Mouse (Mus musculus) lung, postnatal 36 days (tissue): ENCODE results near the gene Eps8.

ENCODE experiments used
- DNase-seq: peaks from one replicate; pipeline ENCODE4 v3.0.0; 2022; ENCODE audit warnings: mixed read lengths

Gene Eps8

GRCm38 (mm10) chr6:137565454-137565853, 89.2 kb downstream of the Eps8 start:
- no peak for DNase-seq

DNA sequence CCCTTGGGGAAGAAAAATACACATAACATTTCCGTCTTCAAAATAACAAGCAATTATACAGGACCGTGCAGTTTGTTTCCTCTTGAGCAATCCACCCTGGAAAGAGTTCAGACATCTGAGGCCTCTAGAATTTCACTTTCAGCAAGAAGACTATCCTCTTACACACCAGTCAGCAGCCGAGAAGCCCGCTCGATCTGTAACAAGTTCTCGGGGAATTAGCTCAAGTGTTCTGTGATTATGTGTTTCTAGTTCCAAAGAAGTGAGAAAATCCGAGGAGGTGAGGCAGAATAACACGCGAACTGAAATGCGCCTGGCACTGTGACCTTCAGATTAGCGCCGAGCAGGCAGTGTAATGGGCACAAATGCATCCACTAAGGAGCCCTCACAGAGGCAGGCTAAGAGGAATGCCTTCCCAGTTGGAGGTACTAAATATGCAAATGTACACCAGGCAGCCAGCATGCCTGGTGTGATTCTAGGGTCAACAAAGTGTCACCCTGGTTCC, 94.3 kb downstream of the Eps8 start:
- peak; percentile 84 for DNase-seq

DNA sequence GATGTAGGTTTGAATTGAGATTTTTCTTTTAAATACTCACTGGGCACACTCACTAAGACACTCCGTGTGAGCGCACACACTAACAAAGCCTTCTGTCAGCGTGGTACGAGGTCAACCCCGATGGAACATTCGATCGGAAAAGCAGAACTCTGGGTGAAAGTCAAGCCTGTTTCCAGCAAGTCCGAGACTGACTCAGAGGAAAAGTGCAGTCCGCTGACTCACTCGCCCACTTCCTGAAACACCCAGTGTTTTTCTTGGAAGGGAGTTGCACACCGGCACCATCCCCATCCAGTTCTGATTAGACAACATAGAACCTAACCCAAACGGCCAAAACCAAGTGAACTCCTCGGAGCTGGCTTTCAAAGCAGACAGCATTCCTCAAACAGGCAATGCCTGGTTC, 95.8 kb downstream of the Eps8 start:
- DNase-seq = peak; percentile 84

DNA sequence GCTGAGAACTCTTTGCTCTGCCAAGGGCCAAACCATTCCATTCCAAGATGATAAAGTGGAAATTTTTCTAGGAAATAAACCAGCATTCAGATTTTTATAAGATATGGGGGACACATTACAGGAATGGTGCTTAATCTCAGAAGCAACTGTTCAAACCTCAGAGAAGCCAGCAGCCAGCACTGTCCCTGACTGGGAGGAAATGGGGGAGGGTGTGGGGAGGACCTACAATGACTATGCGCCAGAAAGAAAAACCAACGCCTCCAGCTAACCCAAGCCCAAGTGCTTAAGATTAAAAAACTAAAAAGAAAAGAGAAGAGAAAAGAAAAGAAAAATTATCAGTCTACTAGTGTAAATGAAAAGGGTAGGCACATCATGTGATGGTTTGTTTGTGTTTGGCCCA, 97.0 kb downstream of the Eps8 start:
- DNase-seq = peak; percentile 48

DNA sequence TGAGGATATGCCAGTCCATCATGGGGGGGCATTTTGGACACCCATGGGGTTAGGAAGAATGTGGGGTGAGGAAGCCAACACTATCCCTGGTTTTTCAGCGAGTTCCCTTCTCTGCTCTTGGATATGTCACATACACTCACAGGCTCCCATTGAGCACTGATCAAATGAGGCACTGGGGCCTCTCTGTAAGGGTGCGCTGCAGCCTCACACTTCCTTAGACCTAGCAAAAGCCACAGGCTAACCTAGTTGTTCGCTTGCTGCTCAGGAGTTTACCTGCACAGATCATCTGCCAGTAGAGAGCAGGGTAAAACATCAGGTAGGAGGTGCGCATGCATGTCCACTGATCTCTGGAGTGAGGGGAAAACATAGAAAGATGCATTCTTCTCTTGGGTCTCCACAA, 97.5 kb downstream of the Eps8 start:
- DNase-seq = no peak

DNA sequence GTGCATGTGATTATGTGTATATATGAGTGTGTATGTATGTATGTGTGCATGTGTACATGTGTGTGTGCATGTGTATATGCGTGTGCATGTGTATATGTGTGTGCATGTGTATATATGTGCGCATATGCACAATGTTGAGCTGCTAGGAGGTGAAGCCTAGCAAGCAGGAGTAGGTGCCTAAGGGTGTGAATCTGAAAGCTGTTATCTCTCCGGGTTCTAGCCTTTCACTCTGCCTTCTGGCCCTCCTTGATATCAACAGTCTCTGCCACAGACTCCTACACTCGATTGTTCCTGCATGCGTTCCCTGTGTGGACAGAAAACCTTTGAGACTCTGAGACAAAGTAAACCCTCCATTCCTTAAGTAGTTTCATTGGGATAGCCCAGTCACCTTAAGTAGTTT, 98.0 kb downstream of the Eps8 start:
- no peak for DNase-seq

DNA sequence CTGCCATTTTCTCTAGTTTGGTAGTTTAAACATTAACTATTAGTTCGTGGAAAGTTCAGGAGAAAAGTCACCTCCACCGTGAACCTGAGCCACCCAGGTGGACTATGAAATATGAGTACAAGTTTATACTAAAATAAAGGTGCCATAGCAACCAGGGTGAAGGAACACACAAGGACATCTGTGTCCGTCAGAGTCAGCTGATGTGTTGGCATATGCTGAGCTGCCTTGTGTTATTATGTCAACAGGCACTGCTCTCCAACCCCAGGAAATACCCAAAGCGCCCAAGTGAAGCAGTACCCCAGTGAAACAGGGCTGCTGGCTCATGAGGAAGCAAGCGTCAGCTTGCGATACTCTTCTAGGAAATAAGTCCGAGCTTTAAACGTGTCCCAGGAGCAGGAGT, 104.5 kb downstream of the Eps8 start:
- peak; percentile 59 for DNase-seq

DNA sequence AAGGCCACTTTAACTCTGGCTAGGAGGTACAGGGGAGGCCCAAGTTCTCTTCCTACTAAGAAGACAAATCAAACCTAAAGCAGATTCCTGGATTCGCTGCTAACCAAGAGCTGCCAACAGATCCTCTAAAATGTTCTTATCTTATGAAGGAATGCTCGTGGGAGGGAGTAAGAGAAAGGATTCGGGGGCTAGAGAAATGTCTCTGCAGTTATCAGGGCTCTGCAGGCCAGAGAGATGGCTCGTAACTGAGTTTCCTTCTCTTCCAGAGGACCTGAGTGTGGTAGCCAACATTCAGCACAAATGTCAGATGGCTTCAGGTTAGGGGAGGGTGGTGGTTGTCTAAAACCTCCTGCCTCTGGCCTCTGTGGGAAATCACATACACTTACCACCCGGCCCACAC, 106.1 kb downstream of the Eps8 start:
- DNase-seq = no peak

DNA sequence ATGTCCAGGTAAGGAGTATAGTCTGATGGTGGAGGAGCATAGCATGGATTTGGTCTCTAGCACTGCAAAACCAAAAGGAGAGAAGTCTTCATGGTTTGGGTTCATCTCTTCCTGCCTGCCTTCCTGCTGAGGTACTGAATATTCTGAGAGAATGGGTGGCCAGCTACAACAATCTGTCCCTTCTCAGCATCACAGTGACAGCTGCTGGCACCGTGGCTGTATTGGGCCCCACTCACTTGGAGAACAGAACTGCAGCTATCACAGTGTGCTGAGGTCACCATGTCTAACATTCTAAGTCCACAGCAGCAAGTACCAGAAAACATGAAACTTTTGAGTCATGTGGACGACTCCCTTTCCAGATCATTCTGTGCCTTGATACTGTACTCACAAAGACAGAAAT, 107.1 kb downstream of the Eps8 start:
- DNase-seq = no peak

DNA sequence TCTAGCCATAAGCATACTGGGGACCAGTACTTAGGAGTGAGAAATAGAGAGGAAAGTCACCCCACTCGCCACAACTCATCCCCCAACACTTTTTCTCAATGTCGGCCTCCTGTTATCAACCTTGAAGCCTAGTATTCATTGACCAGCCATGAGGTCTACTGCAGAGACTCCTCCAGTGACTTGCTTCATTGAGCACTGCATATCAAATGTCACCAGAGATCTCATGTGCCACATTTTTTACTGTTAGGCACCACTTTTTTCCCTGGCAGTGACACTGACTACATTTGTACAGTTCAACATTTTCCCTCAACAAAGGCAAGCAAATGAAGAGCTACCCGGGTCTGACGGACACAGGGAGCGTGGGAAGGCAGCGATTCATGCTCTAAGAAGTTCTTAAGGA, 108.6 kb downstream of the Eps8 start:
- no peak for DNase-seq

GRCm38 (mm10) chr6:137545341-137545740, 109.3 kb downstream of the Eps8 start:
- no peak for DNase-seq

- no peak for DNase-seq
Measured at GRCm38 (mm10) chr6:137542231-137543152, 112.2 kb downstream of the Eps8 start.

- peak; percentile 69 for DNase-seq
Measured at GRCm38 (mm10) chr6:137541216-137542176, 113.2 kb downstream of the Eps8 start.

DNA sequence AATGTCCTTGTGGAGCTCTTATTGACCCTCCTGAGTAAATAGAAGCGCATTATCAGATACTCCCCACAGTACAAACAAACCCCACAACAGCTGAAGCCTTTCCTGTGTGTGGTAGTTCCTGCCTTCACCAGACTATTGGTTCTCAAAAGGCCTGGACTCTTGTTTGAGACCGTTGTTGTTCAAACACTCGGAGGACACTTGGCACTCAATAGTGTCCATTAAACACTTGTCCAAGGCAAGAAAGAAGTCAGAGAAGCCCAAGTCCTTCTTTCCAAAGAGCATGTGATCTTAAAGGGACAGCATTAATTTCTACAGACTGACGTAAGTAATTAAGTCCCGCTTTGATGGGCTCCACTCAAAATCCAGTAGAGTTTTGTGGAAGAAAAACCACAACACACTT, 113.9 kb downstream of the Eps8 start:
- peak; percentile 83 for DNase-seq

DNA sequence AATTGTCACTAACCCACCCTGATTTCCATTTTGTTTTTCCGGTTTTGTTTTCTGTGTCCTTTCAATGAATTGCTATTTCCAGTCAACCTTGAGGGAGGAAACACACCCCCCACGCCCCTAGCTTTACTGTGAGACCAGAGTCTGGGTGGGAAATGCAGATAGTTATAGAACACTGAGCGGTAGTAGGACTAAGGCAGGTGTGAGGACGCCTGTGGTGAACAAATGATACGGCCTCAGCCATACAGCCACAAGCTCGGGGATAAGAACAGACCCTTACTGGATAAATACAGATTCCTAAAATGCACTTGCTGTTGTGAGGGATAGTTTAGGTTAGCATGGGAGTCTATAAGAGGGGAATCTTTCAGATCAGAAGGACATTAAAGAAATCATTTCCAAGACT, 114.3 kb downstream of the Eps8 start:
- no peak for DNase-seq

DNA sequence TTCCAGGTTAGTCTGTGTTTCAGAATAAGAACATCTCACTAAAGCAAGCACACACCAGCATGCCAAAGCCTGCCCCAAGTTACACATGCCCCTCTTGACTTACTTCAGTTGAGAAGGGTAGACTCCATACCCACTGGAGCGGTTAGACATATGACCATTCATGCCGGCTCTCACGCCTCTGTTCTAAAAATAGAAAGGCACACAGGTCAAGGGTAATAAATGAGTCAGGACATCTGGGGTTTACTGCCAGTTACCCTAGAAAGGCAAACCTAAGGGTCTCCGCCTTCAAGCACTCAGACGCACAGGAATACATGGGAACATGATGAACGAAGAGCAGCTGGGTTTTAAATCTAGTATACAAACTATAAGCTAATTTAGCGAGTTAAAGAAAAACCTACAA, 115.5 kb downstream of the Eps8 start:
- DNase-seq = no peak

DNA sequence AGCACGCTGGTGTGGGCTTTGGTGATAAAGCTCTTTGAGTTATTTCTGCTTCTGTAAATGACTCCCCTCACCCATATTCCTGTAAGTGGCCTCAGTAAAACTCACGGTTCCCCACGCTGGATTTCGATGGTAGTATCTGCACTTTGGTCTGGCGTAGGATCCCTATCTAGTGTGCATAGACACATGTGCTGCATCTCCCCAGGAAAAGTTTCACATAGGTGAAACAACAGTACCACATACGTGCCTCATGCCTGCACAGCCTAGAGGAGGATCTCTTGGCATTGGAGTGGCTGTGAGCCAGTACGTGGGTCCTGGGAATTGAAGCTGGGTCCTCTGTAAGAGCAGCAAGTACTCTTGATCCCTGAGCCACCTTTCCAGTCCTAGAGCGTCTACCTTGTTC, 121.9 kb downstream of the Eps8 start:
- no peak for DNase-seq

- DNase-seq = no peak
Measured at GRCm38 (mm10) chr6:137525769-137526168, 128.9 kb downstream of the Eps8 start.

DNA sequence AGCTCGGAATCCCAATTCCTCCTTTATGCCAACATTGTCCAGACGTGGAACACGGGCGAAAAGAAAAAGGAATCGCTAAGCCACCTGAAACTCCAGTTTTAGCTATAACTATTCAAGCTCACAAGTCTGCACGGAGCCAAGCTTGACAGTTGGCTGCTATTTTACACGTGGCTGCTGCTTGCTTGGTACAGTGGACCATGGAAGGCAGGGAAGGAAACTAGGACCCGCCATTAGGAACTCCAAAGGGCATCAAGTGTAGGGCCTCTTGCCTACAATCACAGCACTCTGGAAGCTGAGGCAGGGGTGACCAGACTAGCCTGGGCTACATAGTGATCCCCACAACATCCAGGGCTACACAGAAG, 134.4 kb downstream of the Eps8 start:
- DNase-seq = no peak

DNA sequence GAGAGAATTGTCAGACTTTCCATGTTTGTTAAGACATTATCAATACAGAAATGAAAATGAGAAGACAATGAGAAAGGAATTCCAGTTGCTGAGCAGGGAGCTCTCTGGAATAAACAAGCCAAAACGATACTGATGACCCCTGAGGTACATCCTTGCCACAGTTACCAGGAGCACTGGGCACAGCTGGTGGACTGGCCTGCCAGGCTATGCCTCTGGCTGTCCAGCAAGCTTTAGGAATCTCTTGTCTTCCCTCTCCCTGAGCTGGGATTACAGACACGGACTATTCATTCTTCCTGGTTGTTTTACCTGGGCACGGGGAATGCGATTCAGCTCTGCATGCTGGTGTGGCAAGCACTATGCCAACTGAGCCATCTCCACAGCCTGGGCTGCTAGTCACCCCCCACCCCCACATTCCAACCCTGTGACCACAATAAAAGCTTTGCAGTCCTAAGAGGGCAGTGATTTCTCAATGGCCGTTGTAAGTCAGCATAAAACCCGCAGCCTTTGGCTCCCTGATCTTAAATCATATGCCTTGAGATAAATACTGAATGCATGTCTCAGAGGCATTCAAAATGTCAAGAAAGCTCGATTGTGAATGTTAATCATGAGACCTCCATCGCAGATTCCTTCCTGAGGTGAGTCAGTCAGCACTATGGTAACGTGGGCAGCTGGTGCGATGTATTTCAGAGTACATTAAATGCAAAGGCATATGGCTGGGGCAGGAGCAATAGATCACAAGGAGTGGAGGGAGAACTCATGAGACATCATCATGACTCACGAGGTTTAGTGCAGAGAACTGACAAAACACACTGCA, 134.9 kb downstream of the Eps8 start:
- no peak for DNase-seq

DNA sequence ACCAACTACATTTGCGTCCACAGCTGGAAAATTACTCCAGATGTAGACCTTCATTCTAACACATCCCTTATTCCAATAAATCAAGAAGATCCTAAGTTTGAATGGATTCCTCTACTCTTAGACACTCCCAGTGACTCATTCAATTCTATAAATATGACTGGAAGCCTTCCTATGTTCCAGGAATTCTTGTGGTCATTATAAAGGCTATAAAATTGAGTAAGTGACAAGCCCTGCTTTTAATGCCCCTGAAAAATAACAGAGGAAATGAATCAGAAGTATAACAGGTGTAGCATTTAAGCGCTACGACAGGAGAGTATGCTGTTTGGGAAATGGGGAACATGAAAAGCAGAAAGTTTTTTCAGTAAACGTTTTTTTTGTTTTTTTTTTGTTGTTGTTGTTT, 139.8 kb downstream of the Eps8 start:
- no peak for DNase-seq

DNA sequence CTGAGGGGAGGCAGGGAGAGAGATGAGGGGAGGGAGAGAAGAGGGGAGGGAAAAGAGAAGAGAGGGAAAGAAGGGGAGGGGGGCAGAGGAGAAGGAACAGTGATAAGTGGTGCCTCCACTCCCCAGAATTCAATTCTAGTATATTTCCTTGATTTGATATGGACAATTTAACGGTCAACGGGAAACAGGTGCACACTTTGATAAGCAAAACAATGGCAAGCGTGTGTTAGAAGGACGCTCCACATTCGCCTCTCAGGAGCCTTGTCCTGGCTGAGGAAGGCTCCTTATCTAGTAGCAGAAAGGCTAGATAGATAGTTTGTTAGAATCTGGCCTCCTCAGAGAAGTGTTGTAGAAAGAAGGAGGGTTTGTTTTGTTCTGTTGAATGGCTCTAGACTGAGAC, 141.9 kb downstream of the Eps8 start:
- DNase-seq = no peak
